Mouse (Mus musculus): ENCODE measurements around the gene Calm4.

DNA sequence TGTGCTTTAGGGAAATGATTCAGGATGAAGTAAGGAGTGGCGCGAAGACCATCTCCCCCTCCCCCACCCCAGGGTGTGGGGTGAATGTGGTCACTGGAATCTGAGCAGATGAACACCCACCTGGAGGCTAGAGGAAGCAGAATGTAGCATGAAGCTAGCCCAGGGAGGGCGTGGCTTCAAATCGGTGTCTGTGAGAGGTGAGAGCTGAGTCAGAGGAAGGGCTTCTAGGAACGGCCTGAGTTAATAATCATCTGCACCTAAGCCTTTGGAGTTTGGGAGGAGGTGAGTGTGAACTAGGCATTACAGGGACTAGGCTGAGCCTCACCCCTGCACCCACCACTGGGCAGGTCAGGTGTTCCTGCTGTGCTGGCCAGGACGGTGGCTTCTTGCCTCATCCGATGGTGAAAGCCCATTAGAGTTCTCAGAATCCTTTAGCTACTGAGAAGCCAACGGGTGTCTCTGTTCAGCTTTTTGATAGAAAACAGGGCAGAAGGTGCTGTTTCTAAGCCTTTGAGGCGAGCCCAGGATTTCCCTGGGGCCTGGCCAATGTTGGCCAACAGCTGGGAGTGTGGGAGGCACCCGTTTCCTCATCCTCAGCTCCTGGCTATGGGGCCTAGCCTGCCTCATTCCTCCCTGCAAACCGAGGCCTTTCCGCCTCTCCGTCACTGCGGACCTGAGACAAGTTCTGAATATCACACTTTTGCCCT, 28.2 kb downstream of the Calm4 start:
- TF ChIP-seq CTCF (IDR thresholded peaks at IDR 0.05; ENCODE audit: extremely low read depth, insufficient read length, insufficient replicate concordance, low read depth, low read length) = no peak
- TF ChIP-seq POLR2A (IDR thresholded peaks at IDR 0.05; ENCODE audit: low read depth, low read length) = no peak
